In the genomic region with DNA sequence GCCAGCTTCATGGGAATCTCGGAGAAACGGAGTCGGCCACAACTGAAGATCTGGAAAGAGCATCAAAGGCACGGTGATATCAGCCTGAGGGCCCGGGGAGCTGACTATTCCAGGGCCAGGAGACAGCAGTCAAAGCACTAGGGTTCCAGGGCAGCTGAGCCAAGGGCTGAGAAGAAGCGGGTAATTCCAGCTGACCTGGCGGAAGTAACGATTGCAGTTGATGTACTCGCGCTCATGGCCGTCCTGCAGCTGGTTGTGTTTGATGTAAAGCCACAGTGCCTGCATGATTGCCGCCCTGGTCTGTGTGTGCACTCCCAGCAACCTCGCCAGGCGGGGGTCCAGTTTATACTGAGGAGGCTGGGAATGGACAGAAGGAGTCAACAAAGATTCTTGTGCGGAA, we compare ENCODE assay signal across 15 mouse cellular contexts. TPM values are rescaled to one million over a fixed set of nuclear protein-coding genes. Genes with fewer than 3 reads are reported as not detected.
"Had no signal": no experiment of that assay in that cellular context is flagged by ENCODE, and none has a peak within 500 bp of the region (broad histone marks: within the 10 kb centered on the region; RNA-seq: fewer than 3 reads in every experiment).

No protein-coding gene starts in this region.

- ATAC-seq: midbrain, embryonic 13.5 days; midbrain, embryonic 15.5 days had no signal

- DNase-seq: lung, adult 18-20 months; lung, embryonic 14.5 days; lung, postnatal 10 days; lung, postnatal 4 days; retina, postnatal 1 day; right cerebral cortex, adult 18-20 months; right cerebral cortex, postnatal 25 days; right cerebral cortex, postnatal 4 days; spleen, adult 18-20 months; thymus, adult 18-20 months; thymus, postnatal 14 days; thymus, postnatal 36 days had no signal

RNA-seq across cellular contexts. Expression of gene Tcam1, which starts 11.5 kb away (rescaled TPM):
- total RNA-seq: monocyte, adult 5-6 weeks had no signal

RNA-seq across cellular contexts. Expression of gene Gh, which starts 36.7 kb away (rescaled TPM):
- total RNA-seq: monocyte, adult 5-6 weeks had no signal
